Mouse (Mus musculus) bone marrow, adult 2 months (tissue): ENCODE data around the gene Acly. TPM values are rescaled to one million over a fixed set of nuclear protein-coding genes. Genes with fewer than 3 reads are reported as not detected.
A peak's percentile ranks its signal among the peaks of the same experiment; 100 is the strongest.
"Not testable (repeated sequence)": the region's sequence is repeated elsewhere in the genome, so short reads cannot be mapped to it uniquely, and the experiment has no call there.

Source experiments
- H3K27ac ChIP-seq: fragments of 200-500 bp; 2 replicates; pipeline ENCODE4 v1.5.1; 2012; ENCODE audit warnings: low read depth, mild to moderate bottlenecking, control low read depth, inconsistent platforms, low read length; ENCODE audit not compliant: control insufficient read depth, poor library complexity, insufficient read depth
- H3K4me1 ChIP-seq: fragments of 200-500 bp; 2 replicates; pipeline ENCODE4 v1.6.1; 2011; ENCODE audit warnings: low read length; ENCODE audit not compliant: control insufficient read depth, insufficient read depth
- H3K4me3 ChIP-seq: fragments of 200-500 bp; replicated peaks from 2 replicates; pipeline ENCODE3; 2011; ENCODE audit warnings: mild to moderate bottlenecking, low read depth, low read length, control low read depth; ENCODE audit not compliant: control insufficient read depth
- CTCF ChIP-seq: fragments of 200-500 bp; IDR thresholded peaks from 2 replicates; pipeline ENCODE4 v1.5.1; 2011; ENCODE audit warnings: low read length, control low read depth; ENCODE audit not compliant: control insufficient read depth, insufficient read depth
- POLR2A ChIP-seq: fragments of 200-500 bp; IDR thresholded peaks from 2 replicates; pipeline ENCODE4 v1.6.1; 2011; ENCODE audit warnings: low read depth, mild to moderate bottlenecking, control low read depth, low read length, borderline replicate concordance; ENCODE audit not compliant: control insufficient read depth
- WGBS: fragments of 180-500 bp; shearing (Covaris S2); methylation state at CpG from one replicate; pipeline ENCODE4 v1.1.7; 2018; 5-methylcytosine and 5-hydroxymethylcytosine counted together
- polyA plus RNA-seq: library from polyadenylated mRNA; stranded (reverse); fragments of >200 nt; gene quantifications from 2 replicates; pipeline ENCODE4 v1.2.4, GENCODE M21; 2011; ENCODE audit warnings: low replicate concordance; ENCODE audit not compliant: missing spikeins, insufficient read depth, insufficient read length

The Acly gene
- polyA plus RNA-seq, 1 experiment: 31.2 TPM

- WGBS: 94% methylated on average over 2 of the region's 2 CpGs
- H3K4me1 ChIP-seq: peaks cover 2% of the 10 kb centered on the region; the same call in 1 of the 2 replicates
- no peak for TF ChIP-seq POLR2A
- H3K27ac ChIP-seq: no peak overlapping the region
- no peak overlapping the region for H3K4me3 ChIP-seq
Measured at GRCm38 (mm10) chr11:100541577-100541976, 13.8 kb upstream of the Acly start.

- no peak overlapping the region for H3K27ac ChIP-seq
- WGBS: 48% methylated on average over 6 of the region's 6 CpGs
- TF ChIP-seq CTCF: no peak
- H3K4me3 ChIP-seq: no peak overlapping the region
- peaks cover 2% of the 10 kb centered on the region; the same call in 1 of the 2 replicates for H3K4me1 ChIP-seq
Measured at GRCm38 (mm10) chr11:100540966-100541365, 13.2 kb upstream of the Acly start.

GRCm38 (mm10) chr11:100536466-100536865 is 8.7 kb upstream of the Acly start:
- TF ChIP-seq POLR2A (no peak), CTCF (no peak)
- H3K27ac ChIP-seq: no peak overlapping the region

GRCm38 (mm10) chr11:100535996-100536395 is 8.2 kb upstream of the Acly start:
- no peak for TF ChIP-seq POLR2A
- no peak for TF ChIP-seq CTCF
- 0% methylated on average over 1 of the region's 1 CpGs for WGBS
- Histone ChIP-seq H3K27ac (no peak overlapping the region), H3K4me3 (no peak overlapping the region), H3K4me1 (no peaks in the 10 kb centered on the region)

More at GRCm38 (mm10) chr11:100536466-100536865, 8.7 kb upstream of the Acly start:
- no peaks in the 10 kb centered on the region for H3K4me1 ChIP-seq
- no peak overlapping the region for H3K4me3 ChIP-seq

- not testable (repeated sequence) for H3K27ac ChIP-seq, H3K4me1 ChIP-seq, H3K4me3 ChIP-seq
- WGBS: 85% methylated on average over 6 of the region's 6 CpGs
Measured at GRCm38 (mm10) chr11:100534821-100535220, 7.0 kb upstream of the Acly start.

GRCm38 (mm10) chr11:100534411-100534810 is 6.6 kb upstream of the Acly start:
- not testable (repeated sequence) for H3K4me1 ChIP-seq, H3K27ac ChIP-seq, H3K4me3 ChIP-seq
- WGBS: 84% methylated on average over 2 of the region's 2 CpGs

GRCm38 (mm10) chr11:100533871-100534270 is 6.1 kb upstream of the Acly start:
- 86% methylated on average over 6 of the region's 6 CpGs for WGBS
- no peaks in the 10 kb centered on the region for H3K4me1 ChIP-seq
- no peak overlapping the region for H3K4me3 ChIP-seq
- no peak for TF ChIP-seq POLR2A
- no peak for TF ChIP-seq CTCF
- H3K27ac ChIP-seq: no peak overlapping the region

GRCm38 (mm10) chr11:100528375-100529165 is 770 bp upstream of the Acly start:
- Histone ChIP-seq H3K4me3 (peak overlapping the region; percentile 71), H3K4me1 (peaks cover 6% of the 10 kb centered on the region; the same call in 1 of the 2 replicates), H3K27ac (peak overlapping the region; percentile 55; the same call in 1 of the 2 replicates)
- 31% methylated on average over 19 of the region's 19 CpGs for WGBS
- TF ChIP-seq CTCF (no peak), POLR2A (no peak)

GRCm38 (mm10) chr11:100527066-100527457 is 738 bp downstream of the Acly start:
- Histone ChIP-seq H3K4me1 (peaks cover 6% of the 10 kb centered on the region; the same call in 1 of the 2 replicates), H3K27ac (peak overlapping the region; percentile 89), H3K4me3 (peak overlapping the region; percentile 97)
- under 1% methylated on average over 26 of the region's 26 CpGs for WGBS
- TF ChIP-seq POLR2A: no peak
- no peak for TF ChIP-seq CTCF
